Mouse (Mus musculus): ENCODE results near the gene Ahcyl2. TPM values are rescaled to one million over a fixed set of nuclear protein-coding genes. Genes with fewer than 3 reads are reported as not detected.

The Ahcyl2 gene
- polyA plus RNA-seq, 1 experiment from 2014 or later: 33.9 TPM

GRCm38 (mm10) chr6:29788779-29789350 is 21.1 kb downstream of the Ahcyl2 start:
- Histone ChIP-seq H3K4me2 (replicated peaks; ENCODE audit: low read depth, low read length) (no peak overlapping the region), H3K9ac (replicated peaks; ENCODE audit: low read depth, low read length) (no peak overlapping the region), H3K27ac (ENCODE audit: low read length) (no peak overlapping the region), H3K4me3 (ENCODE audit: low read depth, low read length) (no peak overlapping the region), H3K27me3 (ENCODE audit: control insufficient read depth, insufficient read depth, low read length) (no peaks in the 10 kb centered on the region), H3K4me1 (ENCODE audit: control insufficient read depth, insufficient read depth, low read length) (no peaks in the 10 kb centered on the region), H3K9me3 (ENCODE audit: control insufficient read depth, low read depth, low read length) (no peaks in the 10 kb centered on the region), H3K36me3 (ENCODE audit: control insufficient read depth, insufficient read depth, low read length) (no peaks in the 10 kb centered on the region)
- no peak for ATAC-seq (ENCODE audit: insufficient number of reproducible peaks, insufficient read depth, low FRiP score, low read depth)
- 57% methylated on average over 3 of the region's 3 CpGs for WGBS

- ATAC-seq (ENCODE audit: insufficient number of reproducible peaks, insufficient read depth, low FRiP score, low read depth): no peak
- Histone ChIP-seq H3K4me1 (ENCODE audit: control insufficient read depth, insufficient read depth, low read length) (no peaks in the 10 kb centered on the region), H3K27me3 (ENCODE audit: control insufficient read depth, insufficient read depth, low read length) (no peaks in the 10 kb centered on the region), H3K4me2 (replicated peaks; ENCODE audit: low read depth, low read length) (no peak overlapping the region), H3K27ac (ENCODE audit: low read length) (no peak overlapping the region), H3K4me3 (ENCODE audit: low read depth, low read length) (no peak overlapping the region), H3K36me3 (ENCODE audit: control insufficient read depth, insufficient read depth, low read length) (no peaks in the 10 kb centered on the region), H3K9ac (replicated peaks; ENCODE audit: low read depth, low read length) (no peak overlapping the region), H3K9me3 (ENCODE audit: control insufficient read depth, low read depth, low read length) (no peaks in the 10 kb centered on the region)
- 87% methylated on average over 3 of the region's 3 CpGs for WGBS
Observed at GRCm38 (mm10) chr6:29790014-29790698, 22.3 kb downstream of the Ahcyl2 start.

GRCm38 (mm10) chr6:29793520-29793919 is 25.7 kb downstream of the Ahcyl2 start:
- Histone ChIP-seq H3K4me3 (ENCODE audit: low read depth, low read length) (no peak overlapping the region), H3K4me1 (ENCODE audit: control insufficient read depth, insufficient read depth, low read length) (no peaks in the 10 kb centered on the region), H3K27ac (ENCODE audit: low read length) (no peak overlapping the region), H3K4me2 (replicated peaks; ENCODE audit: low read depth, low read length) (no peak overlapping the region), H3K9me3 (ENCODE audit: control insufficient read depth, low read depth, low read length) (no peaks in the 10 kb centered on the region), H3K9ac (replicated peaks; ENCODE audit: low read depth, low read length) (no peak overlapping the region), H3K36me3 (ENCODE audit: control insufficient read depth, insufficient read depth, low read length) (no peaks in the 10 kb centered on the region), H3K27me3 (ENCODE audit: control insufficient read depth, insufficient read depth, low read length) (no peaks in the 10 kb centered on the region)
- ATAC-seq (ENCODE audit: insufficient number of reproducible peaks, insufficient read depth, low FRiP score, low read depth): no peak
- WGBS: 81% methylated on average over 1 of the region's 1 CpGs

GRCm38 (mm10) chr6:29794582-29794981 is 26.8 kb downstream of the Ahcyl2 start:
- H3K27me3 ChIP-seq (ENCODE audit: control insufficient read depth, insufficient read depth, low read length): no peaks in the 10 kb centered on the region
- no peaks in the 10 kb centered on the region for H3K9me3 ChIP-seq (ENCODE audit: control insufficient read depth, low read depth, low read length)
- no peak for ATAC-seq (ENCODE audit: insufficient number of reproducible peaks, insufficient read depth, low FRiP score, low read depth)
- H3K4me1 ChIP-seq (ENCODE audit: control insufficient read depth, insufficient read depth, low read length): no peaks in the 10 kb centered on the region
- no peak overlapping the region for H3K9ac ChIP-seq (replicated peaks; ENCODE audit: low read depth, low read length)
- 86% methylated on average over 6 of the region's 6 CpGs for WGBS
- no peak overlapping the region for H3K27ac ChIP-seq (ENCODE audit: low read length)
- H3K4me2 ChIP-seq (replicated peaks; ENCODE audit: low read depth, low read length): no peak overlapping the region
- no peak overlapping the region for H3K4me3 ChIP-seq (ENCODE audit: low read depth, low read length)
- no peaks in the 10 kb centered on the region for H3K36me3 ChIP-seq (ENCODE audit: control insufficient read depth, insufficient read depth, low read length)

- H3K4me3 ChIP-seq (ENCODE audit: low read depth, low read length): no peak overlapping the region
- 74% methylated on average over 1 of the region's 1 CpGs for WGBS
- no peaks in the 10 kb centered on the region for H3K9me3 ChIP-seq (ENCODE audit: control insufficient read depth, low read depth, low read length)
- ATAC-seq (ENCODE audit: insufficient number of reproducible peaks, insufficient read depth, low FRiP score, low read depth): no peak
- H3K27ac ChIP-seq (ENCODE audit: low read length): no peak overlapping the region
- no peaks in the 10 kb centered on the region for H3K4me1 ChIP-seq (ENCODE audit: control insufficient read depth, insufficient read depth, low read length)
- no peaks in the 10 kb centered on the region for H3K36me3 ChIP-seq (ENCODE audit: control insufficient read depth, insufficient read depth, low read length)
- no peak overlapping the region for H3K9ac ChIP-seq (replicated peaks; ENCODE audit: low read depth, low read length)
- H3K4me2 ChIP-seq (replicated peaks; ENCODE audit: low read depth, low read length): no peak overlapping the region
- H3K27me3 ChIP-seq (ENCODE audit: control insufficient read depth, insufficient read depth, low read length): no peaks in the 10 kb centered on the region
Observed at GRCm38 (mm10) chr6:29802979-29803378, 35.2 kb downstream of the Ahcyl2 start.

- Histone ChIP-seq H3K9ac (replicated peaks; ENCODE audit: low read depth, low read length) (no peak overlapping the region), H3K4me1 (ENCODE audit: control insufficient read depth, insufficient read depth, low read length) (no peaks in the 10 kb centered on the region), H3K36me3 (ENCODE audit: control insufficient read depth, insufficient read depth, low read length) (no peaks in the 10 kb centered on the region), H3K27me3 (ENCODE audit: control insufficient read depth, insufficient read depth, low read length) (no peaks in the 10 kb centered on the region), H3K4me3 (ENCODE audit: low read depth, low read length) (no peak overlapping the region), H3K4me2 (replicated peaks; ENCODE audit: low read depth, low read length) (no peak overlapping the region), H3K27ac (ENCODE audit: low read length) (no peak overlapping the region), H3K9me3 (ENCODE audit: control insufficient read depth, low read depth, low read length) (no peaks in the 10 kb centered on the region)
- 75% methylated on average over 3 of the region's 3 CpGs for WGBS
- ATAC-seq (ENCODE audit: insufficient number of reproducible peaks, insufficient read depth, low FRiP score, low read depth): no peak
Observed at GRCm38 (mm10) chr6:29804006-29804405, 36.2 kb downstream of the Ahcyl2 start.

- no peak overlapping the region for H3K9ac ChIP-seq (replicated peaks; ENCODE audit: low read depth, low read length)
- H3K27me3 ChIP-seq (ENCODE audit: control insufficient read depth, insufficient read depth, low read length): no peaks in the 10 kb centered on the region
- H3K4me3 ChIP-seq (ENCODE audit: low read depth, low read length): no peak overlapping the region
- 77% methylated on average over 2 of the region's 2 CpGs for WGBS
- no peak overlapping the region for H3K27ac ChIP-seq (ENCODE audit: low read length)
- H3K9me3 ChIP-seq (ENCODE audit: control insufficient read depth, low read depth, low read length): no peaks in the 10 kb centered on the region
- no peaks in the 10 kb centered on the region for H3K36me3 ChIP-seq (ENCODE audit: control insufficient read depth, insufficient read depth, low read length)
- H3K4me1 ChIP-seq (ENCODE audit: control insufficient read depth, insufficient read depth, low read length): no peaks in the 10 kb centered on the region
- H3K4me2 ChIP-seq (replicated peaks; ENCODE audit: low read depth, low read length): no peak overlapping the region
- ATAC-seq (ENCODE audit: insufficient number of reproducible peaks, insufficient read depth, low FRiP score, low read depth): no peak
Observed at GRCm38 (mm10) chr6:29805381-29805780, 37.6 kb downstream of the Ahcyl2 start.

- WGBS: 88% methylated on average over 2 of the region's 2 CpGs
- Histone ChIP-seq H3K27ac (ENCODE audit: low read length) (no peak overlapping the region), H3K4me3 (ENCODE audit: low read depth, low read length) (no peak overlapping the region)
Observed at GRCm38 (mm10) chr6:29812076-29812475, 44.3 kb downstream of the Ahcyl2 start.

GRCm38 (mm10) chr6:29812651-29813050 is 44.8 kb downstream of the Ahcyl2 start:
- ATAC-seq (ENCODE audit: insufficient number of reproducible peaks, insufficient read depth, low FRiP score, low read depth): no peak
- 36% methylated on average over 1 of the region's 1 CpGs for WGBS

More at GRCm38 (mm10) chr6:29812076-29812475, 44.3 kb downstream of the Ahcyl2 start:
- no peak for ATAC-seq (ENCODE audit: insufficient number of reproducible peaks, insufficient read depth, low FRiP score, low read depth)
- Histone ChIP-seq H3K27me3 (ENCODE audit: control insufficient read depth, insufficient read depth, low read length) (no peaks in the 10 kb centered on the region), H3K9me3 (ENCODE audit: control insufficient read depth, low read depth, low read length) (no peaks in the 10 kb centered on the region), H3K4me2 (replicated peaks; ENCODE audit: low read depth, low read length) (no peak overlapping the region), H3K4me1 (ENCODE audit: control insufficient read depth, insufficient read depth, low read length) (no peaks in the 10 kb centered on the region), H3K36me3 (ENCODE audit: control insufficient read depth, insufficient read depth, low read length) (no peaks in the 10 kb centered on the region), H3K9ac (replicated peaks; ENCODE audit: low read depth, low read length) (no peak overlapping the region)

More at GRCm38 (mm10) chr6:29812651-29813050, 44.8 kb downstream of the Ahcyl2 start:
- no peaks in the 10 kb centered on the region for H3K27me3 ChIP-seq (ENCODE audit: control insufficient read depth, insufficient read depth, low read length)
- no peaks in the 10 kb centered on the region for H3K36me3 ChIP-seq (ENCODE audit: control insufficient read depth, insufficient read depth, low read length)
- no peak overlapping the region for H3K27ac ChIP-seq (ENCODE audit: low read length)
- H3K4me3 ChIP-seq (ENCODE audit: low read depth, low read length): no peak overlapping the region
- H3K9ac ChIP-seq (replicated peaks; ENCODE audit: low read depth, low read length): no peak overlapping the region
- no peaks in the 10 kb centered on the region for H3K9me3 ChIP-seq (ENCODE audit: control insufficient read depth, low read depth, low read length)
- no peak overlapping the region for H3K4me2 ChIP-seq (replicated peaks; ENCODE audit: low read depth, low read length)
- no peaks in the 10 kb centered on the region for H3K4me1 ChIP-seq (ENCODE audit: control insufficient read depth, insufficient read depth, low read length)

All from stomach, embryonic 14.5 days (tissue).